Mouse (Mus musculus): ENCODE measurements at regions not wholly inside any gene's neighbourhood (a gene's known extent, or its start where the extent isn't known, plus 50 kb on each side); places are given as distances from the start of the nearest gene placed in this dataset.

- DNase-seq (ENCODE audit: low spot score) = peak; percentile 44
Measured at GRCm38 (mm10) chr10:120553097-120553453, 76.8 kb upstream of the Hmga2 start.

GRCm38 (mm10) chr10:120552341-120553096 is 76.2 kb upstream of the Hmga2 start:
- DNase-seq (ENCODE audit: low spot score) = peak; percentile 42

- DNase-seq (ENCODE audit: low spot score) = no peak
Measured at GRCm38 (mm10) chr10:120551851-120552281, 75.6 kb upstream of the Hmga2 start.

GRCm38 (mm10) chr10:120547164-120547563 is 70.9 kb upstream of the Hmga2 start:
- no peak for DNase-seq (ENCODE audit: low spot score)

- no peak for DNase-seq (ENCODE audit: low spot score)
Measured at GRCm38 (mm10) chr10:120541618-120542017, 65.3 kb upstream of the Hmga2 start.

GRCm38 (mm10) chr10:120538561-120538960 is 62.3 kb upstream of the Hmga2 start:
- no peak for DNase-seq (ENCODE audit: low spot score)

GRCm38 (mm10) chr10:120528406-120528805 is 52.1 kb upstream of the Hmga2 start:
- no peak for DNase-seq (ENCODE audit: low spot score)

- DNase-seq (ENCODE audit: low spot score) = no peak
Measured at GRCm38 (mm10) chr10:120527951-120528350, 51.7 kb upstream of the Hmga2 start.

- DNase-seq (ENCODE audit: low spot score) = no peak
Measured at GRCm38 (mm10) chr10:120526991-120527390, 50.7 kb upstream of the Hmga2 start.

Data from ovary, postnatal 36 days (tissue).